ENCODE assay signal across 8 mouse cellular contexts in the genomic region with DNA sequence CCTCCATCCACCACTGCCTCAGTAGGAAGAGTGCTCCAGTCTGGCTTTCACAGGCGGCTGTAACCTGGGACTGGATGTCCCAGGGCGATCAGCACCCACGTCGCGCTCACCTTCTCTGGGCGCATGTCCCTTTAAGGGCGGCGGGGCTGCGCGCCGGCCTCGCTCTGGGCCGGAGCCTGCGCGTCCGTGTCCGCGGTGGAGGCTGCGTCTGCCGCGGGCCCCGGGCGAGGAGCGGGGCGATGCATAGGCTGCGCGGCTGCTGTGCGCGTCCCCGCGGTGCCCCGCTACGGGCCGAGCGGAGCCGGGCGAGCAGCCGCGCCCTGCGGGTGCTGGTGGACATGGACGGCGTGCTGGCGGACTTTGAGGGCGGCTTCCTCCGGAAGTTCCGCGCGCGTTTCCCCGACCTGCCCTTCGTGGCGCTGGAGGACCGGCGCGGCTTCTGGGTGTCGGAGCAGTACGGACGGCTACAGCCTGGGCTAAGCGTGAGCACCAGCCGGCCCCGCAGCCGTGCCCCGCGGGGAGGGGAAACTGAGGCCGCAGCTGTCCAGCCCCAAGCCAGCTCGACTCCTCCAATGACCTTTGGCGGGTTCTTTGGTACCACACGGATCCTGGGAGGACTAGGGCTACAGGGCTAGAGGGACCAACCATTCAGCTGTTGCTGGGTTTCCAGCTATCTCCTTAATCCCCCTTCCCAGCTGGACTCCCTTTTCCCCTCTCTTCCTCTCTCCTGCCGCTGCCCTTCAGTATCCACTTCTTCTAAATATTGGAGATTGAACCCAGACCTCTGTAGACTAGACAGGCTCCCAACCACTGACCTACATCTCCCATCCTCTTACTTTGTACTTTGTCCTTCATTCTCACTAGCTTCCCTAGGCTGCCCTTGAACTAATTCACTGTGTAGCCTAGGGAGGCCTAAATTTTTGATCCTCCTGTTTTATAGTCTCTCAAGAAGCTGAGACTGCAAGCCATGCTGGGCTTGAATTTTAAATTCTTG. TPM values are rescaled to one million over a fixed set of nuclear protein-coding genes. Genes with fewer than 3 reads are reported as not detected.
DNase-seq lines count a peak whose midpoint lies in the region; ATAC-seq and TF ChIP-seq lines count a peak whose summit lies in the region.

No protein-coding gene starts in this region.

- intact Hi-C loops in heart, postnatal 14 days (cut with DNase I), result no loop called here

- H3K36me3 ChIP-seq in ES-Bruce4 (ENCODE audit: control insufficient read depth, insufficient read depth, low read length, poor library complexity, severe bottlenecking), result no peaks in the 10 kb centered on the region
- 0 out of 2 replicates have a peak, but pooled peaks cover 3% of the 10 kb centered on the region for H3K36me3 ChIP-seq in forebrain, embryonic 14.5 days (ENCODE audit: control insufficient read depth, insufficient read depth, low read length)
- H3K36me3 ChIP-seq in lung, embryonic 14.5 days (ENCODE audit: insufficient read depth), result peaks cover 6% of the 10 kb centered on the region; the same call in 1 of the 2 replicates

- TF ChIP-seq POLR2A in ES-Bruce4 (IDR thresholded peaks at IDR 0.05; ENCODE audit: insufficient read depth, low read length), result no peak

- H3K9me3 ChIP-seq in ES-Bruce4 (replicated peaks; ENCODE audit: control insufficient read depth, insufficient read depth, low read length, poor library complexity, severe bottlenecking), result no peaks in the 10 kb centered on the region
- no peaks in the 10 kb centered on the region for H3K9me3 ChIP-seq in forebrain, embryonic 14.5 days (replicated peaks; ENCODE audit: control insufficient read depth, low read length)
- no peaks in the 10 kb centered on the region for H3K9me3 ChIP-seq in lung, embryonic 14.5 days (ENCODE audit: low read depth, low read length)

- H3K27ac ChIP-seq in ES-Bruce4 (ENCODE audit: insufficient read depth, low read length), result no peak overlapping the region
- H3K27ac ChIP-seq in forebrain, embryonic 14.5 days (ENCODE audit: low read depth, low read length), result peak overlapping the region; percentile 76
- H3K27ac ChIP-seq in lung, embryonic 14.5 days (ENCODE audit: low read depth), result peak overlapping the region; percentile 88

- peak; percentile 74 for DNase-seq in forebrain, embryonic 14.5 days (ENCODE audit: low spot score)
- DNase-seq in heart, postnatal 14 days, result peak; percentile 84 to 86
- peak; percentile 66 to 72 for DNase-seq in layer of hippocampus, adult 18-20 months (ENCODE audit: low spot score in 2 of 2)
- peak; percentile 85 for DNase-seq in lung, embryonic 14.5 days
- DNase-seq in thymus, adult 18-20 months, result peak; percentile 46 to 53

- no peaks in the 10 kb centered on the region for H3K4me1 ChIP-seq in ES-Bruce4 (ENCODE audit: control insufficient read depth, insufficient read depth, low read length)
- peaks cover 3% of the 10 kb centered on the region; the same call in 1 of the 2 replicates for H3K4me1 ChIP-seq in forebrain, embryonic 14.5 days (ENCODE audit: control insufficient read depth, insufficient read depth, low read length)
- H3K4me1 ChIP-seq in lung, embryonic 14.5 days (ENCODE audit: insufficient read depth), result 0 out of 2 replicates have a peak, but pooled peaks cover 2% of the 10 kb centered on the region

- TF ChIP-seq EP300 in ES-Bruce4 (IDR thresholded peaks at IDR 0.05; ENCODE audit: insufficient read depth, low read depth, low read length), result no peak

- TF ChIP-seq CTCF in ES-Bruce4 (IDR thresholded peaks at IDR 0.05; ENCODE audit: low read depth, low read length), result no peak
- peak; percentile 30; the same call in 1 of the 2 replicates for TF ChIP-seq CTCF in lung, embryonic 14.5 days (IDR thresholded peaks at IDR 0.05; ENCODE audit: low read depth)

- WGBS in forebrain, embryonic 14.5 days, result under 1% methylated on average over 66 of the region's 69 CpGs
- under 1% methylated on average over 69 of the region's 69 CpGs for WGBS in lung, embryonic 14.5 days

- peak overlapping the region; percentile 69 for H3K9ac ChIP-seq in ES-Bruce4 (ENCODE audit: low read depth, poor library complexity, severe bottlenecking)
- H3K9ac ChIP-seq in forebrain, embryonic 14.5 days (ENCODE audit: low read length), result peak overlapping the region; percentile 86
- peak overlapping the region; percentile 89 for H3K9ac ChIP-seq in lung, embryonic 14.5 days

- peak; percentile 87 for ATAC-seq in cerebellum, adult (ENCODE audit: insufficient number of reproducible peaks, low FRiP score, low TSS enrichment)
- ATAC-seq in forebrain, embryonic 14.5 days, result peak; percentile 90
- ATAC-seq in lung, embryonic 14.5 days (ENCODE audit: insufficient read depth), result peak; percentile 87
- peak; percentile 62 for ATAC-seq in neutrophil, adult 5-6 weeks (ENCODE audit: extremely low read depth, insufficient number of reproducible peaks, low FRiP score, poor library complexity, severe bottlenecking)

- H3K4me3 ChIP-seq in ES-Bruce4 (ENCODE audit: low read depth, low read length), result peak overlapping the region; percentile 85
- H3K4me3 ChIP-seq in forebrain, embryonic 14.5 days (ENCODE audit: low read depth, low read length), result peak overlapping the region; percentile 74
- peak overlapping the region; percentile 74 for H3K4me3 ChIP-seq in lung, embryonic 14.5 days (ENCODE audit: low read depth, low read length)

- peak overlapping the region; percentile 73 for H3K4me2 ChIP-seq in forebrain, embryonic 14.5 days (ENCODE audit: low read length)
- H3K4me2 ChIP-seq in lung, embryonic 14.5 days, result peak overlapping the region; percentile 80

- no peaks in the 10 kb centered on the region for H3K27me3 ChIP-seq in ES-Bruce4 (ENCODE audit: control insufficient read depth, insufficient read depth, low read length, poor library complexity, severe bottlenecking)
- H3K27me3 ChIP-seq in forebrain, embryonic 14.5 days (replicated peaks; ENCODE audit: control insufficient read depth, insufficient read depth, low read length), result no peaks in the 10 kb centered on the region
- H3K27me3 ChIP-seq in lung, embryonic 14.5 days (ENCODE audit: insufficient read depth, low read length), result no peaks in the 10 kb centered on the region

RNA-seq across cellular contexts. Expression of a gene that starts 8.6 kb away (rescaled TPM):
- 121 and 131 TPM in 2 replicates for polyA plus RNA-seq in ES-Bruce4 (2011; ENCODE audit: insufficient read depth, insufficient read length, low read depth, missing spikeins)
- polyA plus RNA-seq in forebrain, embryonic 14.5 days (2014; fragmentation: Nextera tagmentation; extraction: Ambion mirVana), result 232 and 257 TPM in 2 replicates
- total RNA-seq in heart, postnatal 14 days (2021), result 10 to 100 TPM; 69.5 to 69.9 TPM
- total RNA-seq in layer of hippocampus, adult 18-20 months (2021), result 10 to 100 TPM; 72.0 to 73.3 TPM
- polyA plus RNA-seq in lung, embryonic 14.5 days (2014; fragmentation: Nextera tagmentation; extraction: Ambion mirVana), result 224 and 228 TPM in 2 replicates
- 77.3 and 105 TPM in 2 replicates for total RNA-seq in neutrophil, adult 5-6 weeks (2017)

RNA-seq across cellular contexts. Expression of a gene that starts 8.9 kb away (rescaled TPM):
- 3.7 and 4.2 TPM in 2 replicates for polyA plus RNA-seq in ES-Bruce4 (2011; ENCODE audit: insufficient read depth, insufficient read length, low read depth, missing spikeins)
- polyA plus RNA-seq in forebrain, embryonic 14.5 days (2014; fragmentation: Nextera tagmentation; extraction: Ambion mirVana), result 52.6 and 54.8 TPM in 2 replicates
- 10 to 100 TPM; 25.0 to 25.1 TPM for total RNA-seq in heart, postnatal 14 days (2021)
- total RNA-seq in layer of hippocampus, adult 18-20 months (2021), result 10 to 100 TPM; 55.6 to 56.0 TPM
- 35.2 and 35.4 TPM in 2 replicates for polyA plus RNA-seq in lung, embryonic 14.5 days (2014; fragmentation: Nextera tagmentation; extraction: Ambion mirVana)
- total RNA-seq in neutrophil, adult 5-6 weeks (2017), result 6.1 and 6.2 TPM in 2 replicates

RNA-seq across cellular contexts. Expression of a gene that starts 38.4 kb away (rescaled TPM):
- polyA plus RNA-seq in ES-Bruce4 (2011; ENCODE audit: insufficient read depth, insufficient read length, low read depth, missing spikeins), result 17.1 and 17.8 TPM in 2 replicates
- polyA plus RNA-seq in forebrain, embryonic 14.5 days (2014; fragmentation: Nextera tagmentation; extraction: Ambion mirVana), result 29.4 and 36.6 TPM in 2 replicates
- 10 to 100 TPM; 42.7 to 43.5 TPM for total RNA-seq in heart, postnatal 14 days (2021)
- total RNA-seq in layer of hippocampus, adult 18-20 months (2021), result 10 to 100 TPM; 51.5 to 51.8 TPM
- polyA plus RNA-seq in lung, embryonic 14.5 days (2014; fragmentation: Nextera tagmentation; extraction: Ambion mirVana), result 26.1 and 26.2 TPM in 2 replicates
- total RNA-seq in neutrophil, adult 5-6 weeks (2017), result 38.2 and 46.7 TPM in 2 replicates
